Mouse (Mus musculus): ENCODE data around the gene Tex22.
A peak's percentile ranks its signal among the peaks of the same experiment; 100 is the strongest.

Gene Tex22

GRCm38 (mm10) chr12:113074329-113075062, at the start of gene Tex22:
TSS of gene Tex22 (plus strand) at chr12:113074502.
- peak; percentile 87 for DNase-seq (ENCODE audit: low read depth, low spot score)

DNA sequence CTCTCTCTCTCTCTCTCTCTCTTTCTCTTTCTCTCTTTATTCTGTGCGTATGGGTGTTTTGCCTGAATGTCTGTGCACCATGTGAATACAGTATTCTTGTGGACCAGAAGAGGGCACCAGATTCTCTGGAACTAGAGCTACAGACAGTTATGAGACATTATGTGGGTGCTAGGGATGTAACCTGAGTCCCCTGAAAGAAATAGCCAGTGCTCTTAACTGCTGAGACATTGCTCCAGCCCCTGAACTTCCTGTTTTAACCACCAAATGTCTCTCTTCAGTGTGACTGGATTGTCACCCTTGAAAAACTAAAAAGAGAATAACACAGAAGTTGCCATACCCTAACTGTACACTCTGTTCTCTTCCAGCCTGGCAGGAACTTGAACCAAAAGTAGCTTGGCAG, 47.7 kb upstream of the Tex22 start:
- DNase-seq (ENCODE audit: low read depth, low spot score) = peak; percentile 44

- DNase-seq (ENCODE audit: low read depth, low spot score) = no peak
These were observed 46.8 kb upstream of the Tex22 start for GRCm38 (mm10) chr12:113027495-113027894.

GRCm38 (mm10) chr12:113028067-113028466, 46.2 kb upstream of the Tex22 start:
- no peak for DNase-seq (ENCODE audit: low read depth, low spot score)

DNA sequence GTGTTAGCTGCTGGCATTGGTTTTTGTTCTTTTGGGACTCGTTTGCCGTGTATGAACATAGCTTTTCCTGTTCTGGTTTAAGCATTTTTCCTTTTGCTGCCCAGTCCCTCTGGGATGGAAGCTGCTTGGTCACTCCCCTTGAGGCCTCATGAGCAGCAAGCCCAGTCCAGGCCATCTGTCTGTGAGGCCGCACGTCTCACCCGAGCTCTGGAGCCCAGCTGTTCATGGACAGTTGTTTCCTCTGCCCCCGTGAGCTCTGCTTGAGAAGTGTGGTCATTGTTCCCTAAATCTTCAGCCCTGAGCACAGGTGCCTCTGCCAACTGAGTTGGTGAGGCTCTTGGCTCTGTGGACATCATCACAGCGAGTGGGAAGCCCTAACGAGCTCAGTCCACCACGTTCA, 45.4 kb upstream of the Tex22 start:
- no peak for DNase-seq (ENCODE audit: low read depth, low spot score)

DNA sequence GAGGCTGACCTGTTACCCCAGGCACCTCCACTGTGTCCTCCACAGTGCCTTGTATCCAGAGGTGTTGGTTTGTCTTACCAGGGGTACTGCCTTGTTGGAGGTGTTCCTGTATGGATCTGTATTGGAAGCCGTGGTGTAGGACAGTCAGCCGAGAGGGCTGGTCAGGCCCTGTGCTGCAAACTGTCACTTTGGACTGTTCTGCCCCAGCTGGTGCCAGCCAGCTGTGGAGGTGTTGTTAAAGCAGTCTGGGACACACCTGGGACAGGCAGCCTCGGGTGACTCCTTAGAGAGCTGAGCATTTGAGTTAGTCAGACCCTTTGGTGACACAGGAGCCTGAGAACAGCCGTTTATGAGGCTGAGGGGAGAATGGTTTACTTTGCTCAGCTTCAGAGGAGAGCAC, 44.3 kb upstream of the Tex22 start:
- no peak for DNase-seq (ENCODE audit: low read depth, low spot score)

- no peak for DNase-seq (ENCODE audit: low read depth, low spot score)
These were observed 43.3 kb upstream of the Tex22 start for GRCm38 (mm10) chr12:113030993-113031392.

- DNase-seq (ENCODE audit: low read depth, low spot score) = no peak
These were observed 42.9 kb upstream of the Tex22 start for GRCm38 (mm10) chr12:113031441-113031840.

- DNase-seq (ENCODE audit: low read depth, low spot score) = no peak
These were observed 41.7 kb upstream of the Tex22 start for GRCm38 (mm10) chr12:113032296-113033250.

DNA sequence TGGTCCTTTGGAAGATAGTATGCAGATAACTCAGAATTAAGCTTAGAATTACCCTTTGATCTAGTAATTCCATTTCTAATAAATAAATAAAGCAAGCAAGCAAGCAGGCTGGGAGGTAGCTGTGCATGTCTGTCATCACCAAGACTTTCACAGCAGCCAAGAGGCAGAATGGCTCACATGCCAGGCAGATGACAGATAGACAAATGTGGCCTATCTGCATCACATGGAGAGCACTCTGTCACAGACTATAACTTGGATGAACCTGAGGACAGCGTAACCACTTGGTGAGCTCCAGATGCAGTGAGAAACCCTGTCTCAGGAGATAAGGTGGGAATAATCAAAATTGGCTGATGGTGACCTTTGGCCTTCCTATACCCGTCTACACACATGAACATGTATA, 39.2 kb upstream of the Tex22 start:
- no peak for DNase-seq (ENCODE audit: low read depth, low spot score)

DNA sequence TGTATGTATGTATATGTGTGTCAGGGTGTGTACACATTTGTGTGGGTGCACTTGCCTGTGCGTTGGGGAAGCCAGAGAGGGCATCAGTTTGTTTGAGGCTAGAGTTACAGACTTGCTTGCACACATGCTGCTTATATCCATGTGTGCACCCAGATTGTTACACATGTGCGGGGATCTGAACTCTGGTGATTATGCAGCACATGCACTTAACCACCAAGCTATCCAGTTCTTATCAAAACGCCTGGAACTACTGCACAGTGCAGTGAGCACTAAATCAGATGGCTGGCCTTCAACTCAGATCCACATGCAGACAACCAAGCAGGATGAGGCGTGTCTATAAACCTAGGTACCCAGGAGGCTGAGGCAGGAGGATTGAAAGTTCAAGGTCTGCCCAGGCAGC, 37.3 kb upstream of the Tex22 start:
- no peak for DNase-seq (ENCODE audit: low read depth, low spot score)

DNA sequence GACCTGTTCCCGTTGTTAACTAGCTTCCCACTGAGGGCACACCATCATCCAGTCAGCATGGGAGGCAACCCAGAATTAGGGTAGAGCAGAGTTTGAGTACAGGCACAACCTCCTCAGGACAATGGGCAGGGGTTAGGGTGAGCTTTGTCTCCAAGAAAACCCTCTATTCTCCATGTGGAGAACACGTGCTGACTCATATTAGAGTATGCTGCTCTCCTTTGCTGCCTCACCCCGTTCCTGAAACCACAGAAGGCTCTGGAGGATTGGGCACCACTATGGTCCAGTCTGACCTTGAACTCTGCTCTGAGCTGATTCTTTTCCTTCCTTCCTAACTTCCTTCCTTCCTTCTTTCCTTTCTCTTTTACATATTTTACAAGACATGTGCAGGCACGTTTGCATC, 35.9 kb upstream of the Tex22 start:
- DNase-seq (ENCODE audit: low read depth, low spot score) = no peak

GRCm38 (mm10) chr12:113041481-113042439, 32.5 kb upstream of the Tex22 start:
- peak; percentile 45 for DNase-seq (ENCODE audit: low read depth, low spot score)

GRCm38 (mm10) chr12:113042543-113042942, 31.8 kb upstream of the Tex22 start:
- DNase-seq (ENCODE audit: low read depth, low spot score) = no peak

GRCm38 (mm10) chr12:113044916-113045677, 29.2 kb upstream of the Tex22 start:
- peak; percentile 27 for DNase-seq (ENCODE audit: low read depth, low spot score)

- DNase-seq (ENCODE audit: low read depth, low spot score) = no peak
These were observed 27.4 kb upstream of the Tex22 start for GRCm38 (mm10) chr12:113046861-113047260.

GRCm38 (mm10) chr12:113048103-113048502, 26.2 kb upstream of the Tex22 start:
- no peak for DNase-seq (ENCODE audit: low read depth, low spot score)

GRCm38 (mm10) chr12:113049836-113050235, 24.5 kb upstream of the Tex22 start:
- DNase-seq (ENCODE audit: low read depth, low spot score) = no peak

GRCm38 (mm10) chr12:113050671-113051070, 23.6 kb upstream of the Tex22 start:
- DNase-seq (ENCODE audit: low read depth, low spot score) = no peak

- DNase-seq (ENCODE audit: low read depth, low spot score) = peak; percentile 86
These were observed 22.5 kb upstream of the Tex22 start for GRCm38 (mm10) chr12:113051628-113052403.
